Comparison of ENCODE assay signal across 34 mouse cellular contexts in the genomic region with DNA sequence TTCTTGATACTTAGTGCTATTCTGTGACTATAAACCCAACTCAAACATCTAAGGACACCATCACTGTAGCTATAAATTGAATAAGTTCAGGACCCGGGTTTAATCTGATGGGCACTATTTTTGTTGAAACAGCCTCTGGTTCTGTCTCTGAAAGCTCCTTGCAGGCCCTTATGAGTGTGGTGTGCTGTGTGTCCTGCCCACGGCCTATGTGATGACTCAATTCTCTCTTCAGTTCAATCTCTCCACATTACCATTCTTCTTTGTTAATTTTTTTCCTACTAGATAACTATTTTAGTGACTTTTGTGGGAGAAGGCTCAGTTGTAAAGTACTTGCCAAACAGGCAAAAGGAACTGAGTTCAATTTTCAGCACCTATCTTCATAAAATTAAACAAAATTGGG. TPM values are rescaled to one million over a fixed set of nuclear protein-coding genes. Genes with fewer than 3 reads are reported as not detected.
"Had no signal": no experiment of that assay in that cellular context is flagged by ENCODE, and none has a peak within 500 bp of the region (broad histone marks: within the 10 kb centered on the region; RNA-seq: fewer than 3 reads in every experiment).

No protein-coding gene starts in this region.

- DNase-seq: left cerebral cortex, postnatal 4 days; liver; liver, embryonic 13.5 days; liver, postnatal 0 days; lung, adult 18-20 months; lung, adult 2 months; lung, embryonic 14.5 days; lung, postnatal 10 days; lung, postnatal 14 days; lung, postnatal 36 days; lung, postnatal 4 days; midbrain, embryonic 14.5 days had no signal

- ATAC-seq: liver, embryonic 12.5 days; liver, postnatal 0 days; lung, postnatal 0 days; midbrain, embryonic 13.5 days; midbrain, embryonic 15.5 days; midbrain, embryonic 16.5 days had no signal

- H3K4me1 ChIP-seq: limb, embryonic 12.5 days; limb, embryonic 13.5 days; limb, embryonic 15.5 days; liver, embryonic 13.5 days; liver, embryonic 15.5 days; lung, embryonic 15.5 days; megakaryocyte, embryonic 14.5 days; midbrain, embryonic 10.5 days; midbrain, embryonic 12.5 days; midbrain, embryonic 13.5 days; midbrain, embryonic 15.5 days; neural tube, embryonic 12.5 days had no signal

- H3K9ac ChIP-seq: limb, embryonic 12.5 days; limb, embryonic 13.5 days; limb, embryonic 15.5 days; liver, embryonic 12.5 days; liver, embryonic 13.5 days; liver, embryonic 14.5 days; liver, embryonic 15.5 days; liver, postnatal 0 days; lung, embryonic 14.5 days; lung, embryonic 15.5 days; midbrain, embryonic 12.5 days; midbrain, embryonic 13.5 days; midbrain, embryonic 15.5 days; neural tube, embryonic 12.5 days had no signal

- H3K27ac ChIP-seq: limb, embryonic 10.5 days; limb, embryonic 12.5 days; limb, embryonic 13.5 days; limb, embryonic 15.5 days; liver, embryonic 12.5 days; liver, embryonic 13.5 days; liver, embryonic 14.5 days; liver, embryonic 15.5 days; lung, embryonic 15.5 days; macrophage; midbrain, embryonic 10.5 days; midbrain, embryonic 12.5 days; midbrain, embryonic 13.5 days; midbrain, embryonic 15.5 days; neural tube, embryonic 12.5 days had no signal

- H3K4me3 ChIP-seq: limb, embryonic 10.5 days; limb, embryonic 12.5 days; limb, embryonic 13.5 days; limb, embryonic 15.5 days; liver, embryonic 12.5 days; liver, embryonic 13.5 days; liver, embryonic 15.5 days; lung, embryonic 15.5 days; megakaryocyte, embryonic 14.5 days; midbrain, embryonic 10.5 days; midbrain, embryonic 12.5 days; midbrain, embryonic 13.5 days; midbrain, embryonic 15.5 days; myocyte; neural tube, embryonic 12.5 days had no signal

- H3K36me3 ChIP-seq: limb, embryonic 10.5 days; limb, embryonic 12.5 days; limb, embryonic 13.5 days; limb, embryonic 15.5 days; liver, embryonic 12.5 days; liver, embryonic 13.5 days; liver, embryonic 15.5 days; lung, embryonic 15.5 days; midbrain, embryonic 10.5 days; midbrain, embryonic 12.5 days; midbrain, embryonic 13.5 days; midbrain, embryonic 15.5 days; neural tube, embryonic 12.5 days had no signal

- H3K27me3 ChIP-seq: limb, embryonic 12.5 days; liver, embryonic 13.5 days; lung, embryonic 15.5 days; midbrain, embryonic 12.5 days; midbrain, embryonic 15.5 days; neural tube, embryonic 12.5 days had no signal

RNA-seq across cellular contexts. Expression of gene Dclk3, which starts 7.3 kb away (rescaled TPM):
- total RNA-seq: megakaryocyte progenitor cell, adult 5-6 weeks; megakaryocyte, adult 5-6 weeks; megakaryocyte-erythroid progenitor cell, adult 5-6 weeks; monocyte, adult 5-6 weeks had no signal
- polyA plus RNA-seq: liver, embryonic 13.5 days; liver, embryonic 15.5 days; lung, embryonic 14.5 days; macrophage; myocyte had no signal
